Mouse (Mus musculus): ENCODE measurements around the gene Crhbp.

DNA sequence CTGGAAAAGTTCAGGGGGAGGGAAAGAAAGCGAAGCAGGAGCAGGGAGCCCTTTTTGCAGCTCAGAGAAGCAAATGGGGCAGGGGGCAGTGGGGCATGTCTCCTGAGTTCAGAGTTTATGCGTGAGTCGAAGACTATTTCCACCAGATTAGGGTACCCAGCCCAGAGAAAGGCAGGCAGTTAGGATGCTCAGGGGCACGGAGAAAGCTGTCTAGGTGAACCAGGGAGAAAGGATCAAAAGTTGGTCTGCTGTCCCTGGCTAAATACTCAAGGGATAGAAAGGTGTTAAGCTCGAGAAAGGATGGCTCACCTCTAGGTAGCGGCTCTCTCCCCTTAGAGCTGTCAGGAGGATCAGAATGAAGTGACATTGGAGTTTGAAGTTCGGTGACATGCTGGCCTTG lies 433 bp downstream of the Crhbp start:
- TF ChIP-seq CTCF (IDR thresholded peaks at IDR 0.05; ENCODE audit: extremely low read depth, insufficient read depth, low read length) (no peak), POLR2A (IDR thresholded peaks at IDR 0.05; ENCODE audit: extremely low read depth, insufficient read depth, low read length) (no peak)
